Mouse (Mus musculus) myocyte (in vitro differentiated cells): Measurements from ENCODE around the gene Mon2.

ENCODE experiments used
- CEBPB ChIP-seq: IDR thresholded peaks from 2 replicates; pipeline ENCODE4 v1.6.1; 2011; ENCODE audit warnings: mild to moderate bottlenecking, moderate library complexity; ENCODE audit not compliant: poor library complexity, insufficient read depth, severe bottlenecking
- E2F4 ChIP-seq: IDR thresholded peaks from one replicate; pipeline ENCODE4 v1.6.1; 2011; ENCODE audit warnings: mild to moderate bottlenecking, control low read depth, moderate library complexity; ENCODE audit not compliant: insufficient read depth
- MYOG ChIP-seq, 3 experiments: IDR thresholded peaks; one replicate each; pipeline ENCODE4 v1.6.1; 2011; ENCODE audit warnings: control low read depth in 2 of 3, low read depth in 2 of 3, mild to moderate bottlenecking in 2 of 3; ENCODE audit not compliant: insufficient read length in 2 of 3, control insufficient read depth in 1 of 3, insufficient read depth in 1 of 3
- POLR2A ChIP-seq: IDR thresholded peaks from one replicate; pipeline ENCODE4 v1.6.1; 2011; ENCODE audit warnings: low read depth, mild to moderate bottlenecking, control low read depth, moderate library complexity; ENCODE audit not compliant: insufficient read length
- POLR2AphosphoS2 ChIP-seq: IDR thresholded peaks from one replicate; pipeline ENCODE4 v1.6.1; 2011; ENCODE audit warnings: low read depth, control low read depth; ENCODE audit not compliant: insufficient read length
- SRF ChIP-seq: IDR thresholded peaks from one replicate; pipeline ENCODE4 v1.6.1; 2011; ENCODE audit warnings: low read depth; ENCODE audit not compliant: control insufficient read depth, insufficient read length
- TCF3 ChIP-seq: IDR thresholded peaks from one replicate; pipeline ENCODE4 v1.6.1; 2011; ENCODE audit warnings: low read depth, control low read depth; ENCODE audit not compliant: insufficient read length
- USF1 ChIP-seq: IDR thresholded peaks from one replicate; pipeline ENCODE4 v1.6.1; 2011; ENCODE audit warnings: low read depth, mild to moderate bottlenecking, control low read depth, moderate library complexity

- no peak for TF ChIP-seq POLR2AphosphoS2
- no peak for TF ChIP-seq SRF
- no peak for TF ChIP-seq POLR2A
- TF ChIP-seq TCF3 = no peak
- no peak for TF ChIP-seq E2F4
- TF ChIP-seq MYOG (IDR thresholded peaks at IDR 0.05; ENCODE audit: control insufficient read depth in 1 of 3, insufficient read depth in 1 of 3, insufficient read length in 2 of 3, low read depth in 2 of 3) = no peak
- TF ChIP-seq USF1 = no peak
- no peak for TF ChIP-seq CEBPB
These were observed 122.7 kb downstream of the Mon2 start for GRCm38 (mm10) chr10:122953576-122953975.
